Mouse (Mus musculus) MEL (cell line): ENCODE data around the gene Ankar.

ENCODE experiments used
- CTCF ChIP-seq, 3 experiments: IDR thresholded peaks in 2 of 3; conservative IDR thresholded peaks in 1 of 3; 2 replicates each; pipeline ENCODE4 v1.5.1; 2011 to 2012; ENCODE audit warnings: low read length in 3 of 3, low read depth in 2 of 3, mild to moderate bottlenecking in 2 of 3, improper control_type of control experiment in 1 of 3, inconsistent platforms in 1 of 3, mixed read lengths in 1 of 3, moderate library complexity in 1 of 3; ENCODE audit not compliant: control insufficient read depth in 1 of 3, insufficient read depth in 1 of 3, poor library complexity in 1 of 3, severe bottlenecking in 1 of 3
- E2F4 ChIP-seq: IDR thresholded peaks from 2 replicates; pipeline ENCODE4 v1.6.1; 2011; ENCODE audit warnings: low read depth, low read length, improper control_type of control experiment, borderline replicate concordance
- GABPA ChIP-seq: IDR thresholded peaks from 2 replicates; pipeline ENCODE4 v1.6.1; 2012; ENCODE audit warnings: low read depth, mild to moderate bottlenecking, inconsistent platforms, low read length, improper control_type of control experiment, moderate library complexity
- MAFK ChIP-seq: IDR thresholded peaks from 2 replicates; pipeline ENCODE4 v1.6.1; 2011; ENCODE audit warnings: low read depth, mild to moderate bottlenecking, low read length, improper control_type of control experiment, borderline replicate concordance
- POLR2A ChIP-seq, 2 experiments: IDR thresholded peaks; 2 replicates each; pipeline ENCODE4 v1.6.1; 2011 to 2012; ENCODE audit warnings: low read length in 2 of 2, mild to moderate bottlenecking in 2 of 2, control low read depth in 1 of 2, improper control_type of control experiment in 1 of 2, low read depth in 1 of 2, moderate library complexity in 1 of 2; ENCODE audit not compliant: control insufficient read depth in 1 of 2, insufficient read depth in 1 of 2, poor library complexity in 1 of 2
- POLR2AphosphoS5 ChIP-seq: IDR thresholded peaks from 2 replicates; pipeline ENCODE4 v1.6.1; 2012; ENCODE audit warnings: low read depth, borderline replicate concordance, mild to moderate bottlenecking, inconsistent platforms, low read length, moderate library complexity, mixed read lengths
- RCOR1 ChIP-seq: IDR thresholded peaks from 2 replicates; pipeline ENCODE4 v1.6.1; 2012; ENCODE audit warnings: low read depth, mild to moderate bottlenecking, inconsistent platforms, low read length, improper control_type of control experiment
- SIN3A ChIP-seq: IDR thresholded peaks from 2 replicates; pipeline ENCODE4 v1.6.1; 2012; ENCODE audit warnings: low read length, improper control_type of control experiment, inconsistent platforms

- TF ChIP-seq RCOR1 (no peak), POLR2AphosphoS5 (no peak), SIN3A (no peak), MAFK (no peak), CTCF (IDR thresholded peaks at IDR 0.05 in 2 of 3, conservative IDR thresholded peaks at IDR 0.05 in 1 of 3; ENCODE audit: control insufficient read depth in 1 of 3, insufficient read depth in 1 of 3, low read depth in 2 of 3, low read length in 3 of 3, poor library complexity in 1 of 3, severe bottlenecking in 1 of 3) (no peak), POLR2A (IDR thresholded peaks at IDR 0.05; ENCODE audit: control insufficient read depth in 1 of 2, insufficient read depth in 1 of 2, low read depth in 1 of 2, low read length in 2 of 2, poor library complexity in 1 of 2) (no peak), E2F4 (no peak), GABPA (no peak)
These were observed 41.0 kb upstream of the Ankar start for GRCm38 (mm10) chr1:72741406-72741805.
